26 mouse cellular contexts compared by ENCODE assay signal in the genomic region with DNA sequence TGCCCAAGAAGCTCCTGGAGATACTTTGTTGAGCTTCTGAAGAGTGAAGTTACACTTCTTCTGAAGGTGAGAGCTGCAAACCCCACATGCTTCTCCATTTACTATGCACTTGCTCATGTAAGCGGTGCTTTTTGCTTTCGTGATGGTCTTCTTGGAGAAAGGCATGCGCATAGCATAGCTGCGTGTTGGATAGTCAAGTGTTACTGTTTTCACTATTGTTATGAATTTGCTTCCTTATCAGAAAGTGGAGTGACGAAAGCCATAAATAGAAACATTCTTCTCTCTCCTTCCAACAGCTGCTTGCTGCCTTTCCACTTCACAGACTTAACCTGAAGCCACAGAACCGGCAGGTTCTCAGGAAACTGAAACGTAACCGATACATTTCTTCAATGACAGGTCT. TPM values are rescaled to one million over a fixed set of nuclear protein-coding genes. Genes with fewer than 3 reads are reported as not detected.
A peak's percentile ranks its signal among the peaks of the same experiment; 100 is the strongest.
DNase-seq lines count a peak whose midpoint lies in the region; ATAC-seq and TF ChIP-seq lines count a peak whose summit lies in the region.
"Had no signal": no experiment of that assay in that cellular context is flagged by ENCODE, and none has a peak within 500 bp of the region (broad histone marks: within the 10 kb centered on the region; RNA-seq: fewer than 3 reads in every experiment).

No protein-coding gene starts in this region.

- no peak overlapping the region; the same call in 1 of the 2 replicates for H3K4me3 ChIP-seq in heart, embryonic 12.5 days
- H3K4me3 ChIP-seq in heart, embryonic 16.5 days (ENCODE audit: low read length) = peak overlapping the region; percentile 17; the same call in 1 of the 2 replicates
- H3K4me3 ChIP-seq in CH12.LX (replicated peaks in 1 of 3; ENCODE audit: low read depth in 2 of 3, low read length in 2 of 3, poor library complexity in 1 of 3) = no peak overlapping the region
- H3K4me3 ChIP-seq: embryonic facial prominence, embryonic 15.5 days; erythroblast, embryonic 14.5 days; forebrain, embryonic 10.5 days; hindbrain, embryonic 10.5 days; kidney, embryonic 15.5 days had no signal

- TF ChIP-seq POLR2A in CH12.LX (IDR thresholded peaks at IDR 0.05; ENCODE audit: low read depth, low read length) = no peak

- in situ Hi-C loops in CH12.LX (cut with MboI; ENCODE audit: low pct_ligation_motif_present, low pct_unique_long_range_greater_than_20kb, low sequenced_read_pairs) = no loop called here

- TF ChIP-seq RAD21 in CH12.LX (IDR thresholded peaks at IDR 0.05; ENCODE audit: low read depth, low read length) = no peak

- no peaks in the 10 kb centered on the region for H3K79me2 ChIP-seq in CH12.LX (replicated peaks; ENCODE audit: control insufficient read depth, extremely low read depth, insufficient read depth, poor library complexity, severe bottlenecking)

- H3K27me3 ChIP-seq in heart, embryonic 12.5 days (replicated peaks) = peaks cover 20% of the 10 kb centered on the region; the same call in 1 of the 2 replicates
- peaks cover 24% of the 10 kb centered on the region for H3K27me3 ChIP-seq in heart, embryonic 16.5 days (ENCODE audit: control insufficient read depth, insufficient read depth, low read length)
- H3K27me3 ChIP-seq in CH12.LX (replicated peaks) = no peaks in the 10 kb centered on the region
- H3K27me3 ChIP-seq: embryonic facial prominence, embryonic 15.5 days; kidney, embryonic 15.5 days had no signal

- TF ChIP-seq EP300 in CH12.LX (IDR thresholded peaks at IDR 0.05; ENCODE audit: low read length) = no peak

- peak overlapping the region; percentile 47 for H3K4me2 ChIP-seq in heart, embryonic 12.5 days
- peak overlapping the region; percentile 53 for H3K4me2 ChIP-seq in heart, embryonic 16.5 days (ENCODE audit: low read depth, low read length)
- H3K4me2 ChIP-seq in CH12.LX (ENCODE audit: insufficient read depth, low read depth, poor library complexity, severe bottlenecking) = no peak overlapping the region
- H3K4me2 ChIP-seq: embryonic facial prominence, embryonic 15.5 days; hindbrain, embryonic 14.5 days; kidney, embryonic 15.5 days had no signal

- no peak for ATAC-seq in heart, embryonic 12.5 days (ENCODE audit: insufficient number of reproducible peaks, low FRiP score)
- 0 out of 2 replicates have a peak, but pooled peaks have one; percentile 15 for ATAC-seq in heart, embryonic 16.5 days (replicated peaks; ENCODE audit: extremely low read depth, insufficient read depth, low FRiP score)
- ATAC-seq: forebrain, embryonic 14.5 days; intestine, embryonic 16.5 days had no signal

- H3K27ac ChIP-seq in heart, embryonic 12.5 days (ENCODE audit: poor library complexity, severe bottlenecking) = peak overlapping the region; percentile 51
- peak overlapping the region; percentile 30; the same call in 1 of the 2 replicates for H3K27ac ChIP-seq in heart, embryonic 16.5 days (ENCODE audit: low read length)
- H3K27ac ChIP-seq in CH12.LX (ENCODE audit: insufficient read depth, low read depth) = no peak overlapping the region
- H3K27ac ChIP-seq: embryonic facial prominence, embryonic 15.5 days; forebrain, embryonic 10.5 days; hindbrain, embryonic 10.5 days; hindbrain, embryonic 14.5 days; kidney, embryonic 15.5 days had no signal

- H3K9ac ChIP-seq in heart, embryonic 12.5 days = no peak overlapping the region
- no peak overlapping the region for H3K9ac ChIP-seq in heart, embryonic 16.5 days (ENCODE audit: low read length)
- H3K9ac ChIP-seq in CH12.LX (ENCODE audit: insufficient read depth, low read depth) = no peak overlapping the region
- H3K9ac ChIP-seq: embryonic facial prominence, embryonic 15.5 days; hindbrain, embryonic 14.5 days; kidney, embryonic 15.5 days had no signal

- no peak for TF ChIP-seq CTCF in CH12.LX (conservative IDR thresholded peaks at IDR 0.05 in 1 of 2, IDR thresholded peaks at IDR 0.05 in 1 of 2; ENCODE audit: low read depth in 2 of 2, low read length in 2 of 2)

- 50% methylated on average over 8 of the region's 8 CpGs for WGBS in heart, embryonic 12.5 days
- 34% methylated on average over 8 of the region's 8 CpGs for WGBS in heart, embryonic 16.5 days

- intact Hi-C loops in heart, postnatal 10 days (cut with DNase I) = no loop called here

- peaks cover 52% of the 10 kb centered on the region for H3K4me1 ChIP-seq in heart, embryonic 12.5 days (replicated peaks)
- peaks cover 15% of the 10 kb centered on the region for H3K4me1 ChIP-seq in heart, embryonic 16.5 days (ENCODE audit: control insufficient read depth, insufficient read depth, low read length)
- H3K4me1 ChIP-seq in CH12.LX (ENCODE audit: control insufficient read depth in 1 of 2, insufficient read depth in 2 of 2) = no peaks in the 10 kb centered on the region
- H3K4me1 ChIP-seq: embryonic facial prominence, embryonic 15.5 days; kidney, embryonic 15.5 days had no signal

- DNase-seq in heart, adult 18-20 months = no peak
- DNase-seq in heart, postnatal 10 days = no peak
- DNase-seq in CH12.LX (ENCODE audit: extremely low read depth) = no peak
- peak; percentile 12 for DNase-seq in induced T-regulatory cell, adult 2 months (ENCODE audit: low read depth)
- DNase-seq in frontal cortex, postnatal 25 days (ENCODE audit: low spot score in 2 of 2) = no peak
- DNase-seq: adrenal gland, adult 8-10 months; adrenal gland, postnatal 36 days; cerebellum, adult 2 months; cerebellum, postnatal 10 days; gastrocnemius, postnatal 36 days; kidney, adult 2 months; kidney, postnatal 25 days had no signal

- no peaks in the 10 kb centered on the region for H3K36me3 ChIP-seq in heart, embryonic 12.5 days
- no peaks in the 10 kb centered on the region for H3K36me3 ChIP-seq in heart, embryonic 16.5 days (ENCODE audit: control insufficient read depth, insufficient read depth)
- no peaks in the 10 kb centered on the region for H3K36me3 ChIP-seq in CH12.LX (replicated peaks in 1 of 2; ENCODE audit: control insufficient read depth in 1 of 2, insufficient read depth in 1 of 2, low read length in 1 of 2)
- H3K36me3 ChIP-seq: embryonic facial prominence, embryonic 15.5 days; forebrain, embryonic 10.5 days; hindbrain, embryonic 10.5 days; kidney, embryonic 15.5 days had no signal

- dilution Hi-C loops in CH12.LX (cut with MboI; ENCODE audit: extremely low pct_ligation_motif_present, extremely low pct_unique_long_range_greater_than_20kb, low sequenced_read_pairs) = no loop called here

- no peaks in the 10 kb centered on the region for H3K9me3 ChIP-seq in heart, embryonic 12.5 days (replicated peaks)
- H3K9me3 ChIP-seq in heart, embryonic 16.5 days (replicated peaks; ENCODE audit: control insufficient read depth, low read length) = 0 out of 2 replicates have a peak, but pooled peaks cover 3% of the 10 kb centered on the region
- peaks cover 7% of the 10 kb centered on the region for H3K9me3 ChIP-seq in CH12.LX (replicated peaks; ENCODE audit: low read length)
- H3K9me3 ChIP-seq: embryonic facial prominence, embryonic 15.5 days; forebrain, embryonic 10.5 days; hindbrain, embryonic 10.5 days; kidney, embryonic 15.5 days had no signal

TF ChIP-seq in CH12.LX, 34 proteins besides CTCF, POLR2A, EP300 and RAD21:
- TF ChIP-seq MAX (IDR thresholded peaks at IDR 0.05; ENCODE audit: low read length) (no peak), NRF1 (IDR thresholded peaks at IDR 0.05; ENCODE audit: low read depth, low read length) (peak; percentile 55), ETS1 (conservative IDR thresholded peaks at IDR 0.05; ENCODE audit: low read depth, low read length) (peak; percentile 32; the same call in 1 of the 2 replicates), BHLHE40 (IDR thresholded peaks at IDR 0.05; ENCODE audit: low read depth, low read length) (peak; percentile 44), MEF2A (IDR thresholded peaks at IDR 0.05; ENCODE audit: borderline replicate concordance, low read depth, low read length) (peak; percentile 42; the same call in 1 of the 2 replicates)

RNA-seq across cellular contexts. Expression of gene Bmp10, which starts 8.0 kb away (rescaled TPM):
- 6.7 and 7.3 TPM in 2 replicates for polyA plus RNA-seq in heart, embryonic 12.5 days (2016; fragmentation: Nextera tagmentation; extraction: Ambion mirVana)
- total RNA-seq in heart, adult 18-20 months (2021) = 10 to 100 TPM; 33.7 to 46.0 TPM
- polyA plus RNA-seq in heart, embryonic 16.5 days (2015; fragmentation: Nextera tagmentation; extraction: Ambion mirVana) = 3.7 and 7.5 TPM in 2 replicates
- total RNA-seq in heart, postnatal 10 days (2021) = 100 to 1,000 TPM in 1 of 2 experiments, 10 to 100 TPM in 1; 23.2 to 106 TPM
- total RNA-seq in CH12.LX (2012; rRNA removed) = not detected in 2 replicates
- total RNA-seq in CH12.LX (2014; rRNA removed) = not detected in 2 replicates
- not detected in 2 replicates for polyA plus RNA-seq in CH12.LX (2012; ENCODE audit: insufficient read length, low read depth)
- total RNA-seq: adrenal gland, adult 8-10 months; adrenal gland, postnatal 36 days; ES-E14; gastrocnemius, adult 8-10 months; gastrocnemius, postnatal 36 days had no signal
- polyA plus RNA-seq: C2C12; cerebellum, adult 2 months; embryonic facial prominence, embryonic 11.5 days; embryonic facial prominence, embryonic 15.5 days; erythroblast, embryonic 14.5 days; forebrain, embryonic 10.5 days; forebrain, embryonic 14.5 days; hindbrain, embryonic 10.5 days; hindbrain, embryonic 14.5 days; intestine, embryonic 16.5 days; kidney, adult 2 months; kidney, embryonic 15.5 days had no signal

RNA-seq across cellular contexts. Expression of gene Gkn3, which starts 48.0 kb away (rescaled TPM):
- 2.1 and 2.5 TPM in 2 replicates for polyA plus RNA-seq in heart, embryonic 12.5 days (2016; fragmentation: Nextera tagmentation; extraction: Ambion mirVana)
- total RNA-seq in heart, adult 18-20 months (2021) = 1 to 10 TPM in 1 of 2 experiments, under 1 TPM in 1; 0.74 to 2.0 TPM
- 0.62 and 1.4 TPM in 2 replicates for polyA plus RNA-seq in heart, embryonic 16.5 days (2015; fragmentation: Nextera tagmentation; extraction: Ambion mirVana)
- 1 to 10 TPM; 1.1 to 1.7 TPM for total RNA-seq in heart, postnatal 10 days (2021)
- not detected in 2 replicates for total RNA-seq in CH12.LX (2012; rRNA removed)
- 0.42 TPM in 1 of 2 replicates, not detected in the other for total RNA-seq in CH12.LX (2014; rRNA removed)
- not detected in 2 replicates for polyA plus RNA-seq in CH12.LX (2012; ENCODE audit: insufficient read length, low read depth)
- total RNA-seq: ES-E14 had no signal
- polyA plus RNA-seq: C2C12; erythroblast, embryonic 14.5 days; forebrain, embryonic 10.5 days; hindbrain, embryonic 10.5 days had no signal

Comparison
In these comparisons a context has a peak if more than half of its experiments do, and no peak if none do; other contexts are left out.
1. RNA of gene Bmp10, which starts 8.0 kb away (total RNA-seq): 23.2 to 106 TPM in heart, postnatal 10 days and 33.7 to 46.0 TPM in heart, adult 18-20 months; not detected in CH12.LX; every median in the first group is over 10 times any median in the second.